Mouse (Mus musculus): ENCODE measurements at regions not wholly inside any gene's neighbourhood (a gene's known extent, or its start where the extent isn't known, plus 50 kb on each side); places are given as distances from the start of the nearest gene placed in this dataset.

- no peak overlapping the region for H3K4me3 ChIP-seq
Observed at GRCm38 (mm10) chr3:144104366-144104765, 100.7 kb downstream of the Lmo4 start.

DNA sequence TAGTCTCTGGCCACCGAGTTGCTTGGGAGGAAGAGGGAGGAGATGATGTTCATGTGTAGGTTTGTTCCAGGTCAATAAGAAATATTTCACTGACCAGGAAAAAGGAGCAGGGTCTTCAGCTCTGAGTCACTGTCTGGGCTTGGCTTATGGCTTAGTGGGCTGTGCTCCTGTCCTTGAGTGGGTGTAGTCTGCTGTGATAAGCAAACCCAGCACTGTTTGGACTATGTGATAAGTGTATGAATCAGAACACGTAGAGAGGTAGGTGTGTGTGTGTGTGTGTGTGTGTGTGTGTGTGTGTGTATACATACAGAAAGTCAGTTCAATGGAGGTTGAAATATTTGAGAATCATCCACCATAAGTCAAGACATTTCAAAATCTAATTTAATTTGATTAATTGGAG, 105.6 kb downstream of the Lmo4 start:
- peaks cover 20% of the 10 kb centered on the region for H3K4me1 ChIP-seq
- no peak overlapping the region for H3K4me2 ChIP-seq (replicated peaks)
- 74% methylated on average over 2 of the region's 2 CpGs for WGBS
- no peaks in the 10 kb centered on the region for H3K27me3 ChIP-seq
- H3K27ac ChIP-seq, result no peak overlapping the region
- no peak overlapping the region for H3K4me3 ChIP-seq
- H3K36me3 ChIP-seq, result no peaks in the 10 kb centered on the region
- no peak for ATAC-seq (ENCODE audit: low FRiP score, low read depth)
- H3K9me3 ChIP-seq, result no peaks in the 10 kb centered on the region
- no peak overlapping the region for H3K9ac ChIP-seq

More at GRCm38 (mm10) chr3:144104366-144104765, 100.7 kb downstream of the Lmo4 start:
- Histone ChIP-seq H3K4me1 (peaks cover 16% of the 10 kb centered on the region), H3K36me3 (no peaks in the 10 kb centered on the region), H3K9ac (no peak overlapping the region), H3K9me3 (no peaks in the 10 kb centered on the region), H3K27me3 (no peaks in the 10 kb centered on the region), H3K4me2 (replicated peaks) (no peak overlapping the region), H3K27ac (no peak overlapping the region)
- WGBS, result 88% methylated on average over 4 of the region's 4 CpGs
- ATAC-seq (ENCODE audit: low FRiP score, low read depth), result no peak

- H3K9ac ChIP-seq, result no peak overlapping the region
- no peak overlapping the region for H3K4me2 ChIP-seq (replicated peaks)
- no peaks in the 10 kb centered on the region for H3K27me3 ChIP-seq
- H3K27ac ChIP-seq, result no peak overlapping the region
- WGBS, result 66% methylated on average over 8 of the region's 8 CpGs
- no peaks in the 10 kb centered on the region for H3K9me3 ChIP-seq
- ATAC-seq (ENCODE audit: low FRiP score, low read depth), result no peak
- peaks cover 20% of the 10 kb centered on the region for H3K4me1 ChIP-seq
- H3K4me3 ChIP-seq, result no peak overlapping the region
- no peaks in the 10 kb centered on the region for H3K36me3 ChIP-seq
Observed at GRCm38 (mm10) chr3:144098762-144099161, 106.3 kb downstream of the Lmo4 start.

DNA sequence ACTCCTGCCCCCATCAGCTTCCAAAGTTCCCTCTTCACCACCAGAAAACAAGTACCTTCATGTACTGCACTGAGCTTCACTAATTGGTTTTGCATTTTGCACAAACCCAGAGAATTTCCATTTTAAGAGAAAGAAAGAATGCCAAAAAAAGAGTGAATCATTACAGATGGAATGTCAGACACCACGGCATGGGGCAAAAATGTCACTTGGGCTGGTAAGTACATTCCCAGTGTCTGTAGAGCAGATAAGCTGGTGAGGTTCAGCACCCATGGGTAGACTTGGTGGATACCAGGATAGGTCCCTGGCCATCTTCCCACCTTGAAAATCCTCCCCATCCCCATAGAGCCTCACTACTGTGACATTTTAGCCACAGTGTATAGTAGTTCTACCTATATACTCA, 113.8 kb downstream of the Lmo4 start:
- H3K27me3 ChIP-seq, result peaks cover 8% of the 10 kb centered on the region; the same call in 1 of the 2 replicates
- ATAC-seq (ENCODE audit: low FRiP score, low read depth), result no peak
- peaks cover 11% of the 10 kb centered on the region for H3K4me1 ChIP-seq
- H3K9ac ChIP-seq, result no peak overlapping the region
- H3K36me3 ChIP-seq, result no peaks in the 10 kb centered on the region
- H3K4me2 ChIP-seq (replicated peaks), result no peak overlapping the region
- no peak overlapping the region for H3K27ac ChIP-seq
- H3K4me3 ChIP-seq, result no peak overlapping the region
- H3K9me3 ChIP-seq, result no peaks in the 10 kb centered on the region
- WGBS, result 73% methylated on average over 1 of the region's 1 CpGs

GRCm38 (mm10) chr3:144089790-144090256, 115.2 kb downstream of the Lmo4 start:
- peaks cover 8% of the 10 kb centered on the region; the same call in 1 of the 2 replicates for H3K27me3 ChIP-seq
- H3K27ac ChIP-seq, result no peak overlapping the region
- H3K36me3 ChIP-seq, result no peaks in the 10 kb centered on the region
- no peak overlapping the region for H3K9ac ChIP-seq
- no peak overlapping the region for H3K4me2 ChIP-seq (replicated peaks)
- WGBS, result 64% methylated on average over 8 of the region's 8 CpGs
- no peak for ATAC-seq (ENCODE audit: low FRiP score, low read depth)
- no peak overlapping the region for H3K4me3 ChIP-seq
- H3K9me3 ChIP-seq, result no peaks in the 10 kb centered on the region
- H3K4me1 ChIP-seq, result peaks cover 11% of the 10 kb centered on the region

GRCm38 (mm10) chr3:144088261-144088884, 116.6 kb downstream of the Lmo4 start:
- H3K9me3 ChIP-seq, result no peaks in the 10 kb centered on the region
- no peaks in the 10 kb centered on the region for H3K36me3 ChIP-seq
- H3K9ac ChIP-seq, result no peak overlapping the region
- H3K4me3 ChIP-seq, result no peak overlapping the region
- WGBS, result 60% methylated on average over 18 of the region's 18 CpGs
- no peak for ATAC-seq (ENCODE audit: low FRiP score, low read depth)
- no peak overlapping the region for H3K4me2 ChIP-seq (replicated peaks)
- no peak overlapping the region for H3K27ac ChIP-seq
- peaks cover 8% of the 10 kb centered on the region; the same call in 1 of the 2 replicates for H3K27me3 ChIP-seq
- H3K4me1 ChIP-seq, result peaks cover 11% of the 10 kb centered on the region

DNA sequence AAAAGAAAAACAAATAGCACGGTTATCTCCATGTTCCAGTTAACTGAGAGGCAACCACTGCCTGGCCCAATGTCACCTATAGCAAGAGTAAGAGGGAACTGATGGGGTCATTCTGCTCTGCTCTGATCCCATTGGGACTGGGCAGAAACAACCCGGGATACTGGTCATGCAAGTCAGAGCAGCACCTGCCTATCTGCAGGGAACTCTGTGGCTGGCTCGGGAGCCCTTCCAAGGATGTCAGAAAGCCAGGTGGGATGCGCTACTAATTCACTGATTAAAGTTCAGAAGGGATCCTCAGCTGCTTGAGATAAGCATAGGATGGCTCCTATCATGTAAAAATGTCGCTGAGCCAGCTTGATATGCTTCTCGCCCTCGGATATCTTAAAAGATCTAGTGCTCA, 117.2 kb downstream of the Lmo4 start:
- no peak overlapping the region for H3K4me2 ChIP-seq (replicated peaks)
- H3K9ac ChIP-seq, result no peak overlapping the region
- H3K9me3 ChIP-seq, result no peaks in the 10 kb centered on the region
- ATAC-seq (ENCODE audit: low FRiP score, low read depth), result no peak
- no peak overlapping the region for H3K4me3 ChIP-seq
- no peaks in the 10 kb centered on the region for H3K36me3 ChIP-seq
- 77% methylated on average over 7 of the region's 7 CpGs for WGBS
- H3K27ac ChIP-seq, result no peak overlapping the region
- peaks cover 8% of the 10 kb centered on the region; the same call in 1 of the 2 replicates for H3K27me3 ChIP-seq
- H3K4me1 ChIP-seq, result peaks cover 11% of the 10 kb centered on the region

GRCm38 (mm10) chr3:144086176-144086575, 118.8 kb downstream of the Lmo4 start:
- Histone ChIP-seq H3K4me2 (replicated peaks) (no peak overlapping the region), H3K4me1 (peaks cover 11% of the 10 kb centered on the region), H3K27ac (no peak overlapping the region), H3K36me3 (no peaks in the 10 kb centered on the region), H3K9ac (no peak overlapping the region), H3K9me3 (no peaks in the 10 kb centered on the region), H3K27me3 (peaks cover 8% of the 10 kb centered on the region; the same call in 1 of the 2 replicates), H3K4me3 (no peak overlapping the region)
- 83% methylated on average over 3 of the region's 3 CpGs for WGBS
- no peak for ATAC-seq (ENCODE audit: low FRiP score, low read depth)

DNA sequence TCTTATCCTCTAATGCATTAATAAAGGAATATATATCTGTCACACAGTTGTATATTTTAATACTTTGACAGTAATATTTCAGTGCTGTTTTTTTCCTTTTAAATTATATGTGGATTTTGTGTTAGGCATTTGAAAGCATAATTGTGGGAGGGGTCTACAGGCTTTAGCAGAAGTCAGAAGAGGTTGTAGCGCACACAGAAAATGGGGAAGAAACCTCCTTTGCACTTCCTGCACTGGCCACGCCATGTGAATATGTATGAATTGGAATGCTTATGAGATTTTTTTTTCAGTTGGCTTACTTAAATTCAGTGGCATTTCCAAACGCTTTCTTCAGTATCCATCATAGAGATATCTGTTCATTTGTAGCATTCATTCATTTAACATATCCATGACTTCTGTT, 125.1 kb downstream of the Lmo4 start:
- Histone ChIP-seq H3K27me3 (no peaks in the 10 kb centered on the region), H3K9me3 (no peaks in the 10 kb centered on the region), H3K4me1 (no peaks in the 10 kb centered on the region), H3K4me2 (replicated peaks) (no peak overlapping the region), H3K27ac (no peak overlapping the region), H3K36me3 (no peaks in the 10 kb centered on the region), H3K9ac (no peak overlapping the region), H3K4me3 (no peak overlapping the region)
- ATAC-seq (ENCODE audit: low FRiP score, low read depth), result no peak
- WGBS, result 91% methylated on average over 3 of the region's 3 CpGs

GRCm38 (mm10) chr3:144078198-144078935, 126.7 kb downstream of the Lmo4 start:
- Histone ChIP-seq H3K4me3 (no peak overlapping the region), H3K27ac (no peak overlapping the region), H3K36me3 (no peaks in the 10 kb centered on the region), H3K27me3 (no peaks in the 10 kb centered on the region), H3K4me1 (no peaks in the 10 kb centered on the region), H3K4me2 (replicated peaks) (no peak overlapping the region), H3K9me3 (no peaks in the 10 kb centered on the region), H3K9ac (no peak overlapping the region)
- ATAC-seq (ENCODE audit: low FRiP score, low read depth), result no peak
- WGBS, result 80% methylated on average over 13 of the region's 13 CpGs

DNA sequence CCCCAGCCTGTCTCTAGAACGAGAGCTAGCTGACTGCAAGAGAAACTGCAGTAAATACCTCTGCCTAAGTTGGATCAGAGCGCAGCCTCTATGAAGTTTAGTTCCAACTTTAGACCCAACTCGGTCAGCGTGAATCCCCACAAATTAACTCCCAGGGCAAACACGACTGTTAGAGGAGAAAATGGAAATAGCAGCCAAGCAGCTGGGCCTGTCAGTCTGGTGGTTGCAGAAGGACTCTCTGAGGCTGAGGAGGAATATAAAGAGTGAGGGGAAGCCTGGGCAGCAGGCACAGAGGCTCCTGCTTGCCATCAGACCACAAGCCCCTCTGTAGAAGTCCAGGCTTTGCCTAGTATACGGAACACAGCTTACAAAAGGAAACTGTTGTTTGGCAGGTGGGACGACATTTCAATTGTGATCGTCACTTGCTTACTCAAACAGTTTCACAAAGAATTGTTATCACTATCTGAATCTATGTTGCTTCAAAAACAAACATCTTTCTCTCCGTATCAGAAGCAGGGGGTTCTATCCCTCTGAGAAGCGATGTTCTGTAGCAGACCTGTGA, 135.0 kb downstream of the Lmo4 start:
- no peak for ATAC-seq (ENCODE audit: low FRiP score, low read depth)
- WGBS, result 71% methylated on average over 10 of the region's 10 CpGs
- no peaks in the 10 kb centered on the region for H3K27me3 ChIP-seq
- no peaks in the 10 kb centered on the region for H3K9me3 ChIP-seq
- no peak overlapping the region for H3K4me2 ChIP-seq (replicated peaks)
- H3K36me3 ChIP-seq, result no peaks in the 10 kb centered on the region
- H3K4me3 ChIP-seq, result no peak overlapping the region
- no peak overlapping the region for H3K27ac ChIP-seq
- no peaks in the 10 kb centered on the region; the same call in 1 of the 2 replicates for H3K4me1 ChIP-seq
- no peak overlapping the region for H3K9ac ChIP-seq

GRCm38 (mm10) chr3:144067016-144067415, 138.0 kb downstream of the Lmo4 start:
- no peak for ATAC-seq (ENCODE audit: low FRiP score, low read depth)

More at GRCm38 (mm10) chr3:144067016-144067415, 138.0 kb downstream of the Lmo4 start:
- Histone ChIP-seq H3K4me1 (no peaks in the 10 kb centered on the region; the same call in 1 of the 2 replicates), H3K9me3 (no peaks in the 10 kb centered on the region), H3K4me3 (no peak overlapping the region), H3K9ac (no peak overlapping the region), H3K27ac (no peak overlapping the region), H3K36me3 (no peaks in the 10 kb centered on the region), H3K4me2 (replicated peaks) (no peak overlapping the region), H3K27me3 (no peaks in the 10 kb centered on the region)
- 86% methylated on average over 3 of the region's 3 CpGs for WGBS
